In the genomic region with DNA sequence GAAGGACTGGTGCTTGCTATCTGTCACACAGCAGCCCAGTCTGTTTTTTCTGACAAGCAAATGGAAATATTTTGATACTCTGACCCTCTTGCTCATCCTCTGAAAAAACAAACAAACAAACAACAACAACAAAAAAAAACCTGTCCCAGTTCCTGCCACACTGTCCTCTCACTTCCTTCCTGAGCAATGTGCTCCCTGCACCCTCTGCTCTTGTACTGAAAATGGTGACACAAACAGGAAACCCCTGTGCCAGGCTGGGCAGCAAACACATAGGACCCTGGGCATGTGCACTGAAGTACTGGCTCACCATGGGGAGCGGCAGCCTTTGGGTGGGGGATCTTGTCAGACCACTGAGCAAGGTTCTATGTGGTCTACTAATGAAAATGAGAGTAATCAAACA, we compare ENCODE assay signal across 12 mouse cellular contexts.
DNase-seq lines count a peak whose midpoint lies in the region; ATAC-seq and TF ChIP-seq lines count a peak whose summit lies in the region.
"Had no signal": no experiment of that assay in that cellular context is flagged by ENCODE, and none has a peak within 500 bp of the region (broad histone marks: within the 10 kb centered on the region; RNA-seq: fewer than 3 reads in every experiment).

No protein-coding gene starts in this region.

- peak; percentile 27 for DNase-seq in kidney, adult 9 months
- DNase-seq in spleen, adult 2 months (ENCODE audit: low read depth in 1 of 2, low spot score in 2 of 2) = peak in 1 of 2 experiments; percentile 45
- no peak for DNase-seq in spleen, postnatal 14 days (ENCODE audit: low spot score in 2 of 2)
- peak; percentile 45 for DNase-seq in thymus, postnatal 4 days
- DNase-seq in urinary bladder, postnatal 4 days (ENCODE audit: low spot score in 2 of 2) = no peak
- DNase-seq in embryo, embryonic 10.5 days (ENCODE audit: low spot score) = no peak
- DNase-seq: cerebellum, postnatal 10 days; kidney, adult 8-10 months had no signal

- H3K27me3 ChIP-seq in kidney, embryonic 15.5 days = no peaks in the 10 kb centered on the region
- no peaks in the 10 kb centered on the region for H3K27me3 ChIP-seq in spleen, adult 2 months (ENCODE audit: control insufficient read depth, insufficient read depth, low read length)
- H3K27me3 ChIP-seq: forebrain, embryonic 15.5 days; hindbrain, embryonic 13.5 days had no signal

- H3K27ac ChIP-seq in kidney, embryonic 15.5 days = no peak overlapping the region
- peak overlapping the region; percentile 94 for H3K27ac ChIP-seq in spleen, adult 2 months (ENCODE audit: insufficient read depth, low read length)
- H3K27ac ChIP-seq: forebrain, embryonic 15.5 days; hindbrain, embryonic 13.5 days had no signal

- H3K4me1 ChIP-seq in kidney, embryonic 15.5 days = peaks cover 5% of the 10 kb centered on the region; the same call in 1 of the 2 replicates
- peaks cover 35% of the 10 kb centered on the region for H3K4me1 ChIP-seq in spleen, adult 2 months (ENCODE audit: control insufficient read depth, insufficient read depth, insufficient read length)
- H3K4me1 ChIP-seq: forebrain, embryonic 15.5 days; hindbrain, embryonic 13.5 days had no signal

- TF ChIP-seq CTCF in spleen, adult 2 months (IDR thresholded peaks at IDR 0.05; ENCODE audit: extremely low read depth, insufficient read depth, insufficient read length, insufficient replicate concordance) = no peak

- TF ChIP-seq POLR2A in spleen, adult 2 months (IDR thresholded peaks at IDR 0.05; ENCODE audit: low read depth, low read length) = no peak

- no peaks in the 10 kb centered on the region for H3K9me3 ChIP-seq in kidney, embryonic 15.5 days (replicated peaks)
- H3K9me3 ChIP-seq: forebrain, embryonic 15.5 days; hindbrain, embryonic 13.5 days had no signal

- no peak overlapping the region for H3K4me2 ChIP-seq in kidney, embryonic 15.5 days
- H3K4me2 ChIP-seq: forebrain, embryonic 15.5 days; hindbrain, embryonic 13.5 days had no signal

- H3K4me3 ChIP-seq in kidney, embryonic 15.5 days (replicated peaks) = no peak overlapping the region
- H3K4me3 ChIP-seq in spleen, adult 2 months (ENCODE audit: extremely low read depth, insufficient read depth, insufficient read length) = no peak overlapping the region
- H3K4me3 ChIP-seq: forebrain, embryonic 15.5 days; hindbrain, embryonic 13.5 days had no signal

- no peak for ATAC-seq in kidney, embryonic 15.5 days (replicated peaks; ENCODE audit: low FRiP score)
- ATAC-seq in megakaryocyte progenitor cell, adult 5-6 weeks (replicated peaks; ENCODE audit: poor library complexity) = peak; percentile 37
- ATAC-seq: forebrain, embryonic 15.5 days had no signal

- no peaks in the 10 kb centered on the region for H3K36me3 ChIP-seq in kidney, embryonic 15.5 days
- no peaks in the 10 kb centered on the region for H3K36me3 ChIP-seq in spleen, adult 2 months (ENCODE audit: control insufficient read depth, insufficient read depth, low read length)
- H3K36me3 ChIP-seq: forebrain, embryonic 15.5 days; hindbrain, embryonic 13.5 days had no signal

- 85% methylated on average over 1 of the region's 1 CpGs for WGBS in kidney, embryonic 15.5 days
- 21% methylated on average over 1 of the region's 1 CpGs for whole genome bisulfite sequencing in spleen, adult 2 months

- no peak overlapping the region for H3K9ac ChIP-seq in kidney, embryonic 15.5 days
- H3K9ac ChIP-seq: forebrain, embryonic 15.5 days; hindbrain, embryonic 13.5 days had no signal

Comparison
In these comparisons a context has a peak if more than half of its experiments do, and no peak if none do; other contexts are left out.
1. DNase-seq: peak in kidney, adult 9 months (single experiment) and thymus, postnatal 4 days (single experiment); none in spleen, postnatal 14 days (0 of 2), urinary bladder, postnatal 4 days (0 of 2) and embryo, embryonic 10.5 days (single experiment).